Mouse (Mus musculus): ENCODE results near the gene Cavin4.

- TF ChIP-seq MAX (IDR thresholded peaks at IDR 0.05; ENCODE audit: low read depth): no peak
- TF ChIP-seq TCF3 (IDR thresholded peaks at IDR 0.05; ENCODE audit: insufficient read length, low read depth): no peak
- TF ChIP-seq POLR2A (IDR thresholded peaks at IDR 0.05; ENCODE audit: insufficient read length, low read depth): no peak
- no peak for TF ChIP-seq CEBPB (IDR thresholded peaks at IDR 0.05; ENCODE audit: insufficient read depth, poor library complexity, severe bottlenecking)
- no peak for TF ChIP-seq POLR2AphosphoS2 (IDR thresholded peaks at IDR 0.05; ENCODE audit: insufficient read length, low read depth)
- TF ChIP-seq E2F4 (IDR thresholded peaks at IDR 0.05; ENCODE audit: insufficient read depth): no peak
- TF ChIP-seq USF1 (IDR thresholded peaks at IDR 0.05; ENCODE audit: low read depth): no peak
- TF ChIP-seq MYOD1 (IDR thresholded peaks at IDR 0.05; ENCODE audit: control insufficient read depth in 1 of 3, insufficient read length in 2 of 3, low read depth in 2 of 3): no peak
Measured at GRCm38 (mm10) chr4:48629445-48629844, 33.9 kb upstream of the Cavin4 start.

Measured in myocyte (in vitro differentiated cells).